Mouse (Mus musculus) bone marrow, adult 2 months (tissue): Measurements from ENCODE around the gene Parp1.
A peak's percentile ranks its signal among the peaks of the same experiment; 100 is the strongest.

Source experiments
- CTCF ChIP-seq: fragments of 200-500 bp; IDR thresholded peaks from 2 replicates; pipeline ENCODE4 v1.5.1; 2011; ENCODE audit warnings: low read length, control low read depth; ENCODE audit not compliant: control insufficient read depth, insufficient read depth
- POLR2A ChIP-seq: fragments of 200-500 bp; IDR thresholded peaks from 2 replicates; pipeline ENCODE4 v1.6.1; 2011; ENCODE audit warnings: low read depth, mild to moderate bottlenecking, control low read depth, low read length, borderline replicate concordance; ENCODE audit not compliant: control insufficient read depth

DNA sequence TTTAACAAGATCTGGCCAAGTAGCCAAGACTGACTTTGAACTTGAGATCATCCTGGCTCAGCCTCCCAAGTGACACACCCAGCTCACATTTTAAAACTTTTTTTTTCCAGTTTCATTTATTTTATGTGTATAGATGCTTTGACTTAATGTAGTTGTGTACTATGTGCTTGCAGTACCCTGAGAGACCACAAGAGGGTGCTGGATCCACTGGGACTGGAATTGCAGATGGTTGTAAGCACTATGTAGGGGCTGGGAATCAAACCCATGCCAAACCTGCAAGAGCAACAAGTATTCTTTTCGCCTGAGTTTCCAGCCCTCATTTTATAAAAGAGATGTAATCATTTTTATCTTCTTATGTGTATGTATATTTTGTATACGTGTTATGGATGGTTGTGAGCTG lies 55.2 kb downstream of the Parp1 start:
- TF ChIP-seq POLR2A (no peak), CTCF (peak; percentile 27; the same call in 1 of the 2 replicates)
